Mouse (Mus musculus) E14TG2a.4 (cell line): ENCODE data around the gene Sh2d6.

ENCODE experiments used
- CTCF ChIP-seq: conservative IDR thresholded peaks from 2 replicates; pipeline ENCODE4 v1.5.1; 2014; ENCODE audit warnings: low read length
- POU5F1 ChIP-seq: IDR thresholded peaks from 2 replicates; pipeline ENCODE4 v1.6.1; 2014; ENCODE audit warnings: low read length, borderline replicate concordance

DNA sequence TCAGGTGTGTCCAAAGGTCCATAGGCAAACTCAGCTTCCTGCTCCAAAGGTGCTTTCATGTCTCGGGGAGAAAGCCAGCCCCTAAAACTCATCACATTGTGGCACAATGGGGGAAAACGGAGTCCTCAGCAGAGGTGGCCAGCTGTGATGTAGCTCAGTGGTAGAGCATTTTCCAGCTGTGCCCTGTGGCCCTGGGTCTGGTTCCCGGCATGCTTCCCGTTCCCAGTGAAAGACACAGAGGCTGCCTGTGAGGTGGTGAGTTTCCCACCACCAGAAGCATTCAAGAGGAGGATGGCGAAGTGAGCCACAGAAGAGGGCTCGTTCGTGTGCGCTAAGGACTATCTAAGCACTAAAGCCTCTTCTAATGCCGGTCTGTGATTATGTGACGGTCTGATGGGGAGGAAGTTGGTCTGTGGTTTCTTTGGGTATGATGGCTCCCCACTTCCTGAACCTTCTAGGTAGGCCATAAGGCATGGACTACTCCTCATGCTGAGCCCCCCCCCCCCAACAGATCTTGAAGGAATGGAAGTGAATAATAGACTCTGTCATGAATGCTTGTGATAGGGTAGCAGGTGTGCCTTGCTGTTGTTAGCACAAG is 29.1 kb upstream of the Sh2d6 start:
- no peak for TF ChIP-seq CTCF
- no peak for TF ChIP-seq POU5F1
